Mouse (Mus musculus): ENCODE results near the gene Tnfrsf14. TPM values are rescaled to one million over a fixed set of nuclear protein-coding genes. Genes with fewer than 3 reads are reported as not detected.

Gene Tnfrsf14
- polyA plus RNA-seq, 1 experiment from 2014 or later, result 2.9 TPM

DNA sequence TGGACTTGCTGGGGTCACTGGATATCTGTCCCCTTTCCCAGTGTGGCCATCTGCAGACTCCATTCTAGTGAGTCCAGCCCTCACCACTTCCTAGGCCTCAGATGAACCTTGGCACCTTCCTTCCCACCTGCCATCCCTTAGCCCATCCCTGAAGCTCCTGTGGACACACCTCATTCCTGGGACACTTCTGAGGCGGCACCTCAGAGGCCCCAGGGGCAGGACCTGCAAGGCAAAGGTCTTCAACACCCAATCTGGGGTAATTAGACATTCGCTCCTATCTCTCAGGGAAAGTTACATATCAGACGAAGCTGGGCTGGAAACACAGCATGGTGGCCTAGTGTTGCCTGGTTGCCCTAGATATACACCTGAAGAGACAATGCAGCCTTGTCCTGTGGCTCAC lies 13.7 kb downstream of the Tnfrsf14 start:
- Histone ChIP-seq H3K4me2 (replicated peaks; ENCODE audit: low read depth, low read length) (no peak overlapping the region), H3K9me3 (ENCODE audit: control insufficient read depth, low read depth, low read length) (no peaks in the 10 kb centered on the region), H3K27me3 (ENCODE audit: control insufficient read depth, insufficient read depth, low read length) (no peaks in the 10 kb centered on the region), H3K4me1 (ENCODE audit: control insufficient read depth, insufficient read depth, low read length) (peaks cover 15% of the 10 kb centered on the region), H3K4me3 (ENCODE audit: low read depth, low read length) (no peak overlapping the region), H3K36me3 (ENCODE audit: control insufficient read depth, insufficient read depth, low read length) (no peaks in the 10 kb centered on the region), H3K27ac (ENCODE audit: low read length) (no peak overlapping the region), H3K9ac (replicated peaks; ENCODE audit: low read depth, low read length) (no peak overlapping the region)
- 64% methylated on average over 3 of the region's 3 CpGs for WGBS
- no peak for ATAC-seq (ENCODE audit: insufficient number of reproducible peaks, insufficient read depth, low FRiP score, low read depth)

DNA sequence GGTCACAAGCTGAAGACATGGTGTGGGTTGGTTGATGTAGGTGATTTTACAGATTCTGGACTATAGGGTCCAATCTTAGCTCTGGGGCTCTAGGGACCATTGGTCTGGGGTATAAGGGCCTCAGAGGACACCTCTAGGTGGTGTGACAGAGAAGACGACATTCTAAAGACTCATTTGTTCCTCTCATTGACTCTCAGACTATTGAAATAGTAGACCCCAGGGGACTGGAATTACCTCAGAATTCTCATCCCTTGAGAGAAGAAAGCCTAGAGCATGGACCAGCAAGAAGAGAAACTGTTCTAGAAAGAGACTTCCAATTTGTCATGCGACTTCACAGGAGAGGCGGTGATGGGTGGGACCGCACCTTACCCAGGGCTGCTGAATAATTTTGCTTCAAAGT lies 14.1 kb downstream of the Tnfrsf14 start:
- H3K36me3 ChIP-seq (ENCODE audit: control insufficient read depth, insufficient read depth, low read length), result no peaks in the 10 kb centered on the region
- no peak overlapping the region for H3K9ac ChIP-seq (replicated peaks; ENCODE audit: low read depth, low read length)
- peaks cover 15% of the 10 kb centered on the region for H3K4me1 ChIP-seq (ENCODE audit: control insufficient read depth, insufficient read depth, low read length)
- 92% methylated on average over 4 of the region's 4 CpGs for WGBS
- no peaks in the 10 kb centered on the region for H3K9me3 ChIP-seq (ENCODE audit: control insufficient read depth, low read depth, low read length)
- H3K27me3 ChIP-seq (ENCODE audit: control insufficient read depth, insufficient read depth, low read length), result no peaks in the 10 kb centered on the region
- no peak for ATAC-seq (ENCODE audit: insufficient number of reproducible peaks, insufficient read depth, low FRiP score, low read depth)
- H3K4me2 ChIP-seq (replicated peaks; ENCODE audit: low read depth, low read length), result no peak overlapping the region
- H3K4me3 ChIP-seq (ENCODE audit: low read depth, low read length), result no peak overlapping the region
- H3K27ac ChIP-seq (ENCODE audit: low read length), result no peak overlapping the region

DNA sequence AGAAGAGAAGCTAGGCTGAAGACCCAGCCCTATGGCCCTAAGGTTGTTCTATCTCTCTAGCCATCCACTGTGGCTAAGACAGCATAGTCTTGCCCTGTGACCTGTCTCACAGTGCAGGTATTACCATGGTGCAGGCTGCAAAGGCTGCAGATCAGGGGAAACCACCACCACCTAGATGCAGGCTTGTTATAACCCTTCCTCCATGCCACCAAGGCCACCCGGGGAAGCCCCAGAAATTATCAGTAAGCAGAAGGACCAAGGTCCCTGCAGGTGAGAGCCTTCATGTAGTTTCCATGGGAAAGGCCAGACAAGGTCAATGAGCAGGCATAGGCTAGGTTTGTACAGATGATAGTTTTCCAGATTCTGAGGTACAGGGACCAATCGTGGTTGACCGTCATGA lies 14.5 kb downstream of the Tnfrsf14 start:
- Histone ChIP-seq H3K36me3 (ENCODE audit: control insufficient read depth, insufficient read depth, low read length) (no peaks in the 10 kb centered on the region), H3K4me1 (ENCODE audit: control insufficient read depth, insufficient read depth, low read length) (peaks cover 15% of the 10 kb centered on the region), H3K4me2 (replicated peaks; ENCODE audit: low read depth, low read length) (no peak overlapping the region), H3K27ac (ENCODE audit: low read length) (no peak overlapping the region), H3K9ac (replicated peaks; ENCODE audit: low read depth, low read length) (no peak overlapping the region), H3K9me3 (ENCODE audit: control insufficient read depth, low read depth, low read length) (no peaks in the 10 kb centered on the region), H3K27me3 (ENCODE audit: control insufficient read depth, insufficient read depth, low read length) (no peaks in the 10 kb centered on the region), H3K4me3 (ENCODE audit: low read depth, low read length) (no peak overlapping the region)
- ATAC-seq (ENCODE audit: insufficient number of reproducible peaks, insufficient read depth, low FRiP score, low read depth), result no peak; the same call in 1 of the 2 replicates
- WGBS, result 88% methylated on average over 3 of the region's 3 CpGs

DNA sequence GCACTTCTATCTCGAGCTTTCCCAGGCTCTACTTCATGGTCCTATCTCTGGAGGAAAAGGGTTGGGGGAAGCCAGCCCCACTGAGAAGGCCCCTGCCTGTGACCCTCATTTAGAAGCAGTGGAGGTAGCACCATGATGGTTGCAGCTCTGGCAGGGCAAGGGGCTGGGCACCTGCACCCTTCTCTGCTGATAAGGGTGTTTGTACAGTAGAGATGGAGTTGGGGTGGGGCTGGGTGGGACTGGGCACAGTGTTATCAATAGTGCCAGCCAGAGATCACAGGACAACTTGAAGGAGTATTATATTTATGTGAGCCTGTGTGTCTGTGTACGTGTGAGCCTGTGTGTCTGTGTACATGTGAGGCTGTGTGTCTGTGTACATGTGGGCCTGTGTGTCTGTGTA lies 16.7 kb downstream of the Tnfrsf14 start:
- 69% methylated on average over 2 of the region's 2 CpGs for WGBS
- H3K27me3 ChIP-seq (ENCODE audit: control insufficient read depth, insufficient read depth, low read length), result no peaks in the 10 kb centered on the region
- no peak overlapping the region for H3K4me3 ChIP-seq (ENCODE audit: low read depth, low read length)
- peaks cover 18% of the 10 kb centered on the region for H3K4me1 ChIP-seq (ENCODE audit: control insufficient read depth, insufficient read depth, low read length)
- no peak overlapping the region for H3K4me2 ChIP-seq (replicated peaks; ENCODE audit: low read depth, low read length)
- H3K9me3 ChIP-seq (ENCODE audit: control insufficient read depth, low read depth, low read length), result no peaks in the 10 kb centered on the region
- H3K36me3 ChIP-seq (ENCODE audit: control insufficient read depth, insufficient read depth, low read length), result no peaks in the 10 kb centered on the region
- no peak overlapping the region for H3K9ac ChIP-seq (replicated peaks; ENCODE audit: low read depth, low read length)
- peak; percentile 78 for ATAC-seq (ENCODE audit: insufficient number of reproducible peaks, insufficient read depth, low FRiP score, low read depth)
- no peak overlapping the region for H3K27ac ChIP-seq (ENCODE audit: low read length)

DNA sequence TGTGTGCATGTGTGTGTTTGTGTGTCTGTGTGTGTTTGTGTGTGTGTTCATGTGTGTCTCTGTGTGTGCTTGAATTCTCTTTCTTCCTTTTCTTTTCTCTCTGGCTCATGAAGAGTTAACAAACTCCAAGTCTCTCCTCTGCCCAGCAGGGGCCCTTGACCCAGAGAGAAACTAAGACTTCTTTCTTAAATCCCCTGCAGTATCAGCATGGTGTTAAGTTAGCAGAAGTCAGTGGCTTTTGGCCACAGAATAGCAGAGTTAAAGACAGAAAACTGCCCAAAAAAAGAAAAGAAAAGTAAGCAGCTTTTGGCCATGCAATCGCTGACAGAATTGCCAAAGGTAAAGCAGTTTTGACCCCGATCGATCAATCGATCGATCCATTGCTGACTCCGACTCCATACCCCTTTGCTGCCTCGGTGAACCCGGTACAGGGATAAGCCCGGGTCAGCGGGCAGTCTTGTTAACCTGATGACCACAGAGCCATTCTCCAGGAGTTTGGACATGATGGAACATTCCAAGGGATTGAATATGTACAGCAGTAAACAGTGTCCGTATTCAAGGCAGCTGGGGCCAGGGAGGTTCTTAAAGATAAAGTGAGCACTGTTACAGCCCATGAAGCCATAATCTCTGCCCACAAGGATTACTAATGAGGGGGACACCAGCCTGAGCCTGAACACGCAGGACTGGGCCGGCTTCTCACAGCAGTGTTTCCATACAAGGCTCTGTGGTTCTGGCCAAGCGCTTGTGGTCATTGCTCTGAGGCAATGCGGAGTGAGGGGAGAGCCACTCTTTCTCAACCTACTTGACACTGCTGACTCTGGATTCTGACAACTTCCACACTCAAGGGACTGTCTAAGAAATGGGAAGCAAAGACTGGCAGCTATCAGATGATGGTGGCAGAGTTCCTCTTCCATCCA lies 17.5 kb downstream of the Tnfrsf14 start:
- Histone ChIP-seq H3K9me3 (ENCODE audit: control insufficient read depth, low read depth, low read length) (no peaks in the 10 kb centered on the region), H3K9ac (replicated peaks; ENCODE audit: low read depth, low read length) (no peak overlapping the region), H3K4me1 (ENCODE audit: control insufficient read depth, insufficient read depth, low read length) (peaks cover 18% of the 10 kb centered on the region), H3K27me3 (ENCODE audit: control insufficient read depth, insufficient read depth, low read length) (no peaks in the 10 kb centered on the region), H3K4me2 (replicated peaks; ENCODE audit: low read depth, low read length) (0 out of 2 replicates have a peak overlapping the region, but pooled peaks have one; percentile 17), H3K4me3 (ENCODE audit: low read depth, low read length) (no peak overlapping the region), H3K36me3 (ENCODE audit: control insufficient read depth, insufficient read depth, low read length) (no peaks in the 10 kb centered on the region), H3K27ac (ENCODE audit: low read length) (peak overlapping the region; percentile 45; the same call in 1 of the 2 replicates)
- WGBS, result 25% methylated on average over 15 of the region's 15 CpGs
- ATAC-seq (ENCODE audit: insufficient number of reproducible peaks, insufficient read depth, low FRiP score, low read depth), result no peak

DNA sequence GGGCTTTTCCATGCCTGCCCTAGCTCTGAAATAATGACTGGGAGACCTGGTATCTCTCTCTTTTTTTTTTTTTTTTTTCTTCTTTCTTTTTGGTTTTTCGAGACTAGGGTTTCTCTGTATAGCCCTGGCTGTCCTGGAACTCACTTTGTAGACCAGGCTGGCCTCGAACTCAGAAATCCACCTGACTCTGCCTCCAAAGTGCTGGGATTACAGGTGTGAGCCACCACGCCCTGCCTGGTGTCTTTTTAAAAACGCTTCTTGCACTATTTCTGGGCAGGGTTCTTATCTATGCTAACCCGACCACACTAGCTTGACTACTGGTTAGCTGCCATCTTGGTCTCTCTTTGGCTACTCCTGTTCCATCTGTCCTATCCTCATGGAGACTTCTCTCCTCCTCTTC lies 19.9 kb downstream of the Tnfrsf14 start:
- Histone ChIP-seq H3K9me3 (ENCODE audit: control insufficient read depth, low read depth, low read length) (no peaks in the 10 kb centered on the region), H3K27ac (ENCODE audit: low read length) (no peak overlapping the region), H3K4me2 (replicated peaks; ENCODE audit: low read depth, low read length) (no peak overlapping the region), H3K4me1 (ENCODE audit: control insufficient read depth, insufficient read depth, low read length) (peaks cover 18% of the 10 kb centered on the region), H3K4me3 (ENCODE audit: low read depth, low read length) (no peak overlapping the region), H3K36me3 (ENCODE audit: control insufficient read depth, insufficient read depth, low read length) (no peaks in the 10 kb centered on the region), H3K9ac (replicated peaks; ENCODE audit: low read depth, low read length) (no peak overlapping the region), H3K27me3 (ENCODE audit: control insufficient read depth, insufficient read depth, low read length) (no peaks in the 10 kb centered on the region)
- no peak for ATAC-seq (ENCODE audit: insufficient number of reproducible peaks, insufficient read depth, low FRiP score, low read depth)
- 89% methylated on average over 5 of the region's 5 CpGs for WGBS

DNA sequence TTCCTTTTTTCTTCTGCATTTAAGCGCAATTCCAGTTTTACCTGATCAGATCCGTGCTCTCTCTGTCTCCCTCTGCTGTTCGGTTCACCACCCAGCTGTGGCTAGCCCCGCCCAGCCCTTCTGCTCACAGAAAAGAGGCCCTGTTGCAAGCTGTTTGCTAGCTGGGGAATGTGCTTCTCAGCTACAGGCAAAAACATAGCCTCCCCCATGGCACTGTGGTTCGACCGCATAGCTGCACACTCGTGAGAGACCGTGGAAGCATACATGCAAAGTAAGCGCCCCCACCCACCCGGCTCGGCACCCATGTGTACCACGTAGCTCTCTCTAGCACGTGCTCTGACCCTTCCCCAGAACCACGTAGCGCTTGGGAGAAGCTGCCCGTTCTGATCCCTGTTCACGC lies 20.5 kb downstream of the Tnfrsf14 start:
- 35% methylated on average over 17 of the region's 17 CpGs for WGBS
- no peak overlapping the region for H3K4me3 ChIP-seq (ENCODE audit: low read depth, low read length)
- ATAC-seq (ENCODE audit: insufficient number of reproducible peaks, insufficient read depth, low FRiP score, low read depth), result peak; percentile 77; the same call in 1 of the 2 replicates

DNA sequence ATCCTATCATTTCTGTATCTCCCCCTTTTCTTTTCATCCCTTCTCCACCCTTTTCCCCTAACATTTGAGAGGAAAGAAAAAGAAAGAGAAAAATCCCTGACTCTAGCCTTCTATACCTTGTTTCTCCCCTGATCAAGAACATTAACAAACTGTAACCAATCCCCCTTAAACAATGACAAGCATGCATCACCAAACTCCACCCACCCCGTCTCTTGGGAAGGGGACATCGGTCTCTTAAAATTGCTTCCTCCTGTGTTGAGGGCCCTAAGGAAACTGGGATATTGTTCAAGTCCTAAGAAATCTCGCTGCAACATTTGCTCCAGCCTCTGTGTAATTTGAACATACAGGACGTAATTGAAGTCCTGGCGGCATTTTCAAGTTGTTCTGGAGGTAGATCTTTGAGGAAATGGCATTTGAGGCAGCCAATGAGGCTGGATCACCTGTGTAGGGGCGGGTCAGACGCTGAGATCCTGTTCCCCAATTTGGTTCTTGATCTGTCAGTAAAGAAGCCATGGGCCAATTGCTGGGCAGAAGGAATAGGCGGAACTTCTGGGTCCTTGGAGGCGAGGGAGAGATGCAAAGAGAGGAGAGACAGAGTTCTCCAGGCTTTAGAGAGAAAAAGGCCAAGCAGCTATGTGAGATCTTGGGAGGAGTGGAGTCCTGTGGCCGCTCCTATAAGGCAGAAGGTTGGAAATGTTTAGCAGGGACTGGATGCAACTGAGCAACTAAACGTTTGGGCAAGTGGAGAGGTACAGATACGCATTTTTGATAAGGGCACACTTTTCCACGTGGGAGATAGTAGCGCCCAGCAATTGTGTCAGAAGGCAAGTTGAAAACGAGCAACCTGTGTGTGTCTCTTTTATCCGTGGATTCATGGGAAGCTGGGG lies 23.9 kb downstream of the Tnfrsf14 start:
- Histone ChIP-seq H3K27me3 (ENCODE audit: control insufficient read depth, insufficient read depth, low read length) (no peaks in the 10 kb centered on the region), H3K9ac (replicated peaks; ENCODE audit: low read depth, low read length) (peak overlapping the region; percentile 11; the same call in 1 of the 2 replicates), H3K27ac (ENCODE audit: low read length) (no peak overlapping the region), H3K4me2 (replicated peaks; ENCODE audit: low read depth, low read length) (peak overlapping the region; percentile 67), H3K4me3 (ENCODE audit: low read depth, low read length) (peak overlapping the region; percentile 37), H3K9me3 (ENCODE audit: control insufficient read depth, low read depth, low read length) (no peaks in the 10 kb centered on the region), H3K36me3 (ENCODE audit: control insufficient read depth, insufficient read depth, low read length) (no peaks in the 10 kb centered on the region), H3K4me1 (ENCODE audit: control insufficient read depth, insufficient read depth, low read length) (peaks cover 3% of the 10 kb centered on the region; the same call in 1 of the 2 replicates)
- ATAC-seq (ENCODE audit: insufficient number of reproducible peaks, insufficient read depth, low FRiP score, low read depth), result peak; percentile 96
- 1% methylated on average over 16 of the region's 16 CpGs for WGBS

More for the DNA sequence above, 20.5 kb downstream of the Tnfrsf14 start:
- H3K9ac ChIP-seq (replicated peaks; ENCODE audit: low read depth, low read length), result no peak overlapping the region
- H3K4me2 ChIP-seq (replicated peaks; ENCODE audit: low read depth, low read length), result no peak overlapping the region; the same call in 1 of the 2 replicates
- no peaks in the 10 kb centered on the region for H3K36me3 ChIP-seq (ENCODE audit: control insufficient read depth, insufficient read depth, low read length)
- H3K27me3 ChIP-seq (ENCODE audit: control insufficient read depth, insufficient read depth, low read length), result no peaks in the 10 kb centered on the region
- H3K27ac ChIP-seq (ENCODE audit: low read length), result peak overlapping the region; percentile 58; the same call in 1 of the 2 replicates
- no peaks in the 10 kb centered on the region for H3K9me3 ChIP-seq (ENCODE audit: control insufficient read depth, low read depth, low read length)
- H3K4me1 ChIP-seq (ENCODE audit: control insufficient read depth, insufficient read depth, low read length), result peaks cover 18% of the 10 kb centered on the region
